Mouse (Mus musculus) stomach, postnatal 0 days (tissue): Measurements from ENCODE around the gene Trmt1.

Source experiments
- CTCF ChIP-seq: IDR thresholded peaks from 2 replicates; pipeline ENCODE4 v1.5.1; 2016; ENCODE audit warnings: antibody characterized with exemption, low read depth, mild to moderate bottlenecking, moderate library complexity
- EP300 ChIP-seq: optimal IDR thresholded peaks from 2 replicates; pipeline ENCODE3; 2016; ENCODE audit warnings: antibody characterized with exemption

- TF ChIP-seq CTCF = peak; percentile 19
- TF ChIP-seq EP300 = no peak
Measured at GRCm38 (mm10) chr8:84745032-84745925, 59.2 kb downstream of the Trmt1 start.
